Mouse (Mus musculus) CD4-positive, CD25-positive, alpha-beta regulatory T cell (primary cell): ENCODE data around the gene Sp9. TPM values are rescaled to one million over a fixed set of nuclear protein-coding genes. Genes with fewer than 3 reads are reported as not detected.

ENCODE experiments used
- polyA plus RNA-seq: library from polyadenylated mRNA; unstranded; fragments of 100-300 nt; shearing (Covaris generic); gene quantifications from one replicate; pipeline ENCODE4 v1.2.1, GENCODE M21; 2017

The Sp9 gene
- not detected for polyA plus RNA-seq

GRCm38 (mm10) chr2:73271459-73272161, at the start of gene Sp9:
TSS of gene Sp9 (plus strand) at chr2:73271925.

GRCm38 (mm10) chr2:73312152-73313116, 40.7 kb downstream of the Sp9 start, which contains the start of the genes Scrn3 and Cir1:
TSS of gene Scrn3 (plus strand) at chr2:73312601.
TSS of gene Cir1 (minus strand) at chr2:73312701.

Other genes with a start within 250 kb of the Sp9 start
- gene Ola1, start 53.0 kb upstream of the Sp9 start, polyA plus RNA-seq = 63.0 TPM
- 11.2 TPM for gene Scrn3, start 40.7 kb downstream of the Sp9 start, polyA plus RNA-seq
- gene Cir1, start 40.8 kb downstream of the Sp9 start, polyA plus RNA-seq = 26.5 TPM
- 19.1 TPM for gene Gpr155, start 114.6 kb downstream of the Sp9 start, polyA plus RNA-seq